Mouse (Mus musculus): Measurements from ENCODE around the gene Slc38a4. TPM values are rescaled to one million over a fixed set of nuclear protein-coding genes. Genes with fewer than 3 reads are reported as not detected.
A peak's percentile ranks its signal among the peaks of the same experiment; 100 is the strongest.

Gene Slc38a4
- 0.30 and 0.44 TPM in 2 replicates for polyA plus RNA-seq (2012; rRNA removed)

- Histone ChIP-seq H3K27ac (ENCODE audit: insufficient read depth, low read depth, low read length) (no peak within 1 kb of the TSS), H3K4me1 (ENCODE audit: control insufficient read depth, insufficient read depth, insufficient read length, low read length) (no peaks in the 10 kb centered on the region)
Measured at GRCm38 (mm10) chr15:97055794-97056193, at the start of gene Slc38a4. Slc38a4 (minus strand) TSS chr15:97055956.

GRCm38 (mm10) chr15:97104889-97105391 lies 49.2 kb upstream of the Slc38a4 start:
- no peaks in the 10 kb centered on the region for H3K27me3 ChIP-seq (ENCODE audit: control insufficient read depth, insufficient read depth, low read length)
- no peak overlapping the region for H3K27ac ChIP-seq (ENCODE audit: insufficient read depth, low read depth, low read length)
- H3K36me3 ChIP-seq (ENCODE audit: control insufficient read depth, insufficient read depth, low read length), result no peaks in the 10 kb centered on the region
- H3K4me3 ChIP-seq (ENCODE audit: low read depth, low read length), result no peak overlapping the region
- H3K4me1 ChIP-seq (ENCODE audit: control insufficient read depth, insufficient read depth, insufficient read length, low read length), result no peaks in the 10 kb centered on the region
- 21% methylated on average over 3 of the region's 3 CpGs for WGBS
- no peak for TF ChIP-seq CTCF (IDR thresholded peaks at IDR 0.05; ENCODE audit: extremely low read depth, insufficient read length, insufficient replicate concordance, low read depth, low read length)
- TF ChIP-seq POLR2A (IDR thresholded peaks at IDR 0.05; ENCODE audit: low read depth, low read length), result no peak

More at GRCm38 (mm10) chr15:97055794-97056193, at the start of gene Slc38a4:
- Histone ChIP-seq H3K36me3 (ENCODE audit: control insufficient read depth, insufficient read depth, low read length) (no peaks in the 10 kb centered on the region), H3K27me3 (ENCODE audit: control insufficient read depth, insufficient read depth, low read length) (peaks cover 9% of the 10 kb centered on the region; the same call in 1 of the 2 replicates), H3K4me3 (ENCODE audit: low read depth, low read length) (peak within 1 kb of the TSS; percentile 12)
- TF ChIP-seq POLR2A (IDR thresholded peaks at IDR 0.05; ENCODE audit: low read depth, low read length) (no peak), CTCF (IDR thresholded peaks at IDR 0.05; ENCODE audit: extremely low read depth, insufficient read length, insufficient replicate concordance, low read depth, low read length) (no peak)
- 61% methylated on average over 9 of the region's 9 CpGs for WGBS

- no peaks in the 10 kb centered on the region for H3K27me3 ChIP-seq (ENCODE audit: control insufficient read depth, insufficient read depth, low read length)
- H3K27ac ChIP-seq (ENCODE audit: insufficient read depth, low read depth, low read length), result no peak overlapping the region
- H3K4me1 ChIP-seq (ENCODE audit: control insufficient read depth, insufficient read depth, insufficient read length, low read length), result no peaks in the 10 kb centered on the region
- no peak overlapping the region for H3K4me3 ChIP-seq (ENCODE audit: low read depth, low read length)
- H3K36me3 ChIP-seq (ENCODE audit: control insufficient read depth, insufficient read depth, low read length), result no peaks in the 10 kb centered on the region
- 91% methylated on average over 3 of the region's 3 CpGs for WGBS
- TF ChIP-seq CTCF (IDR thresholded peaks at IDR 0.05; ENCODE audit: extremely low read depth, insufficient read length, insufficient replicate concordance, low read depth, low read length) (no peak), POLR2A (IDR thresholded peaks at IDR 0.05; ENCODE audit: low read depth, low read length) (no peak)
Measured at GRCm38 (mm10) chr15:97104048-97104447, 48.3 kb upstream of the Slc38a4 start.

GRCm38 (mm10) chr15:97102811-97103210 lies 47.1 kb upstream of the Slc38a4 start:
- Histone ChIP-seq H3K36me3 (ENCODE audit: control insufficient read depth, insufficient read depth, low read length) (no peaks in the 10 kb centered on the region), H3K4me3 (ENCODE audit: low read depth, low read length) (no peak overlapping the region), H3K4me1 (ENCODE audit: control insufficient read depth, insufficient read depth, insufficient read length, low read length) (no peaks in the 10 kb centered on the region), H3K27ac (ENCODE audit: insufficient read depth, low read depth, low read length) (no peak overlapping the region), H3K27me3 (ENCODE audit: control insufficient read depth, insufficient read depth, low read length) (no peaks in the 10 kb centered on the region)
- 25% methylated on average over 10 of the region's 10 CpGs for WGBS
- TF ChIP-seq POLR2A (IDR thresholded peaks at IDR 0.05; ENCODE audit: low read depth, low read length) (no peak), CTCF (IDR thresholded peaks at IDR 0.05; ENCODE audit: extremely low read depth, insufficient read length, insufficient replicate concordance, low read depth, low read length) (no peak)

GRCm38 (mm10) chr15:97102181-97102580 lies 46.4 kb upstream of the Slc38a4 start:
- no peak overlapping the region for H3K27ac ChIP-seq (ENCODE audit: insufficient read depth, low read depth, low read length)
- H3K4me1 ChIP-seq (ENCODE audit: control insufficient read depth, insufficient read depth, insufficient read length, low read length), result no peaks in the 10 kb centered on the region
- 90% methylated on average over 5 of the region's 5 CpGs for WGBS
- H3K27me3 ChIP-seq (ENCODE audit: control insufficient read depth, insufficient read depth, low read length), result no peaks in the 10 kb centered on the region
- H3K36me3 ChIP-seq (ENCODE audit: control insufficient read depth, insufficient read depth, low read length), result no peaks in the 10 kb centered on the region
- H3K4me3 ChIP-seq (ENCODE audit: low read depth, low read length), result no peak overlapping the region
- TF ChIP-seq POLR2A (IDR thresholded peaks at IDR 0.05; ENCODE audit: low read depth, low read length), result no peak
- TF ChIP-seq CTCF (IDR thresholded peaks at IDR 0.05; ENCODE audit: extremely low read depth, insufficient read length, insufficient replicate concordance, low read depth, low read length), result no peak

- H3K36me3 ChIP-seq (ENCODE audit: control insufficient read depth, insufficient read depth, low read length), result no peaks in the 10 kb centered on the region
- 90% methylated on average over 10 of the region's 10 CpGs for WGBS
- no peak overlapping the region for H3K4me3 ChIP-seq (ENCODE audit: low read depth, low read length)
- no peak for TF ChIP-seq CTCF (IDR thresholded peaks at IDR 0.05; ENCODE audit: extremely low read depth, insufficient read length, insufficient replicate concordance, low read depth, low read length)
- no peaks in the 10 kb centered on the region for H3K27me3 ChIP-seq (ENCODE audit: control insufficient read depth, insufficient read depth, low read length)
- no peak overlapping the region for H3K27ac ChIP-seq (ENCODE audit: insufficient read depth, low read depth, low read length)
- H3K4me1 ChIP-seq (ENCODE audit: control insufficient read depth, insufficient read depth, insufficient read length, low read length), result no peaks in the 10 kb centered on the region
Measured at GRCm38 (mm10) chr15:97099101-97099500, 43.3 kb upstream of the Slc38a4 start.

- 45% methylated on average over 4 of the region's 4 CpGs for WGBS
- Histone ChIP-seq H3K27ac (ENCODE audit: insufficient read depth, low read depth, low read length) (no peak overlapping the region), H3K4me3 (ENCODE audit: low read depth, low read length) (no peak overlapping the region), H3K27me3 (ENCODE audit: control insufficient read depth, insufficient read depth, low read length) (no peaks in the 10 kb centered on the region), H3K4me1 (ENCODE audit: control insufficient read depth, insufficient read depth, insufficient read length, low read length) (no peaks in the 10 kb centered on the region), H3K36me3 (ENCODE audit: control insufficient read depth, insufficient read depth, low read length) (no peaks in the 10 kb centered on the region)
- no peak for TF ChIP-seq CTCF (IDR thresholded peaks at IDR 0.05; ENCODE audit: extremely low read depth, insufficient read length, insufficient replicate concordance, low read depth, low read length)
- no peak for TF ChIP-seq POLR2A (IDR thresholded peaks at IDR 0.05; ENCODE audit: low read depth, low read length)
Measured at GRCm38 (mm10) chr15:97097548-97097947, 41.8 kb upstream of the Slc38a4 start.
